Mouse (Mus musculus): Measurements from ENCODE around the gene Lrrc71. TPM values are rescaled to one million over a fixed set of nuclear protein-coding genes. Genes with fewer than 3 reads are reported as not detected.

Lrrc71 gene
- polyA plus RNA-seq, 1 experiment from 2014 or later, result 0.39 TPM

DNA sequence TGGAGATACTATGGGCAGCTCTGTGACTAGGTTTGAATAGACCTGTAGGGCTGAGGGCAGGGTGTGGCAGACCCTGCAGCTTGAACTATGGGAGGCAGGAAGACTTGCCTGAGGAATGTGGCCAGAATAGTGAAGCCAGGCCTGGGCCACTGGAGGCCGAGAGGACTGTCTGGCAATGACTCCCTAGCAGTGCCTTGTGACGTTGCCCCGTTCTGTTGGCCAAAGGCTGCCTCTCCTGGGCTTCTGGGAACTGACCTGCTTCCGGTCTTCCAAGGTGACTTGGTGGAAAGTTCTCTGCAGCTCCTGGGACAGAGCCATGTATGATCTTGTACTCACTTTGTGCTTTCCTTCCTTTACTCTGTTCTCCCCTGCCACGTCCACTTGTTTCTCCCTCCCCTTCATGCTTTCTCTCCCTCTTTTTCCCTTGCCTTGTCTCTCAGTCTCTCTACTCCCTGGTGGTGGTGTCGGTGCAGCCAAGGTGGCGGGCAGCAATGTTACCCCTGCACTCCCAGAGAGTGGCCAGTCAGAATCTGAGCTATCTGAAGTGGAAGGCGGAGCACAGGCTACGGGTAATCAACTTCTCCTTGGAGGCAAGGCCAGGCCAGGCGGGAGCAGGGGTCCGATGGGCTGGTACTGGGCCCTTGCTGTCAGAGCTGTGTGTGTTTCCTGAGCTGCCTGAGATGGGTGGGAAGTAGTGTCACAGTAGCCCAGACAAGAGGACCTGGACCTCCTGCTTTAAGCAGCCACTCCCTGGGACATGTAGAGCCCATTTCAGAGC lies 14.3 kb downstream of the Lrrc71 start:
- no peaks in the 10 kb centered on the region for H3K27me3 ChIP-seq (ENCODE audit: low read depth, poor library complexity, severe bottlenecking)
- WGBS, result 87% methylated on average over 11 of the region's 11 CpGs
- DNase-seq (ENCODE audit: low spot score), result no peak
- peaks cover 95% of the 10 kb centered on the region for H3K36me3 ChIP-seq
- no peaks in the 10 kb centered on the region for H3K4me1 ChIP-seq
- no peak overlapping the region for H3K27ac ChIP-seq (replicated peaks)
- H3K9me3 ChIP-seq (replicated peaks), result no peaks in the 10 kb centered on the region
- H3K4me3 ChIP-seq, result no peak overlapping the region

DNA sequence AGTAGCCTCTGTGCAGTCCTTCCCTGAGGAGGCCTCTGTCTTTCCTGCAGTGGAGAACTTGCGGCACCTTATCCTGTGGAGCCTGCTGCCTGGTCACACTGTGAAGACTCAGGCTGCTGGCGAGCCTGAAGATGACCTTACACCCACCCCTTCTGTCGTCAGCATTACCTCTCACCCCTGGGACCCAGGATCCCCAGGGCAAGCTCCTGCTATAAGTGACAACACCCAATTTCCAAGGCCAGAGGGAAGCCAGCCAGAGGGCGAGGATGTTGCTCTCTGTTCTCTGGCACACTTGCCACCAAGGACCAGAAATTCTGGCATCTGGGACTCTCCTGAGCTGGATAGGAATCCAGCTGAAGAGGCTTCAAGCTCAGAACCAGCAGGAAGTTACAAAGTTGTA lies 15.3 kb downstream of the Lrrc71 start:
- Histone ChIP-seq H3K4me1 (no peaks in the 10 kb centered on the region), H3K27ac (replicated peaks) (no peak overlapping the region), H3K4me3 (no peak overlapping the region), H3K9me3 (replicated peaks) (no peaks in the 10 kb centered on the region), H3K36me3 (peaks cover 96% of the 10 kb centered on the region), H3K27me3 (ENCODE audit: low read depth, poor library complexity, severe bottlenecking) (no peaks in the 10 kb centered on the region)
- no peak for DNase-seq (ENCODE audit: low spot score)
- 84% methylated on average over 4 of the region's 4 CpGs for WGBS

DNA sequence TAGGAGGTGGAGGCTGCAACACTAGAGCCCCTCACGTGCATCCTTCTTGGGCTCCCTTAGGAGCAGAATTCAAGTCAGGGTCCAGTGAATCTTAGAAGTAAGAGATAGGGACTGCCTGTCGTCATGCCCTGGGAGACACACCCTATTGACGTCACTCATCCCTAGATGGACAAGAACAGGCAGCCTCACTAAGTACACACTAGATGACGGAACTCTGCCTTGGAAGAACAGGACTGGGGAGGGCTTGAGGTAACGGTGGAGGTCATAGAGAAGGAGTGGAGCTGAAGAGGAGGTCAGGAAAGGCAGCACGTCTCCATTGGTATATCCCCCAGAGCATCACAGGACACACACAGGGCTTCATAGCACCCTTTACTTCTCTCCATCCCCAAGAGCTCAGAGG lies 19.7 kb downstream of the Lrrc71 start:
- H3K4me3 ChIP-seq, result no peak overlapping the region
- peaks cover 96% of the 10 kb centered on the region for H3K36me3 ChIP-seq
- H3K9me3 ChIP-seq (replicated peaks), result no peaks in the 10 kb centered on the region
- H3K27me3 ChIP-seq (ENCODE audit: low read depth, poor library complexity, severe bottlenecking), result no peaks in the 10 kb centered on the region
- 90% methylated on average over 6 of the region's 6 CpGs for WGBS
- no peak for DNase-seq (ENCODE audit: low spot score)
- no peak overlapping the region for H3K27ac ChIP-seq (replicated peaks)
- no peaks in the 10 kb centered on the region for H3K4me1 ChIP-seq

DNA sequence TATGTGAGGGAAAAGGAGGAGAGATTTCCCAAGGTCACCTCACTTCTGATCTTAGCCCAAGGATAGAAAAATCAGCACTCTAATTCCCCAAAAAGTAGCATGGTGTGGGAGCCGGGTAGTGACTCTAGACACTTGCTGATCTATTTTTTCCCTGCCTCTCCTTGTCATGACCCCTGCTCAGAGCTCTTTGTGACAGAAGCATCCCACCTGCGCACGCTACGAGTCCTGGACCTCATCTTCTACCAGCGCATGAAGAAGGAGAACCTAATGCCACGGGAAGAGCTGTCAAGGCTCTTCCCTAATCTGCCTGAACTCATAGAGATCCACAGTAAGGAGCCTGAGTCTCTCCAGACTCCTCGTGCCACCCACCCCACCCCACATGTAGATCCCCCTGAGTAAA lies 22.2 kb downstream of the Lrrc71 start:
- H3K27ac ChIP-seq (replicated peaks), result no peak overlapping the region
- H3K36me3 ChIP-seq, result peaks cover 98% of the 10 kb centered on the region
- H3K9me3 ChIP-seq (replicated peaks), result no peaks in the 10 kb centered on the region
- H3K4me3 ChIP-seq, result no peak overlapping the region
- 93% methylated on average over 7 of the region's 7 CpGs for WGBS
- no peaks in the 10 kb centered on the region for H3K27me3 ChIP-seq (ENCODE audit: low read depth, poor library complexity, severe bottlenecking)
- DNase-seq (ENCODE audit: low spot score), result no peak
- no peaks in the 10 kb centered on the region for H3K4me1 ChIP-seq

DNA sequence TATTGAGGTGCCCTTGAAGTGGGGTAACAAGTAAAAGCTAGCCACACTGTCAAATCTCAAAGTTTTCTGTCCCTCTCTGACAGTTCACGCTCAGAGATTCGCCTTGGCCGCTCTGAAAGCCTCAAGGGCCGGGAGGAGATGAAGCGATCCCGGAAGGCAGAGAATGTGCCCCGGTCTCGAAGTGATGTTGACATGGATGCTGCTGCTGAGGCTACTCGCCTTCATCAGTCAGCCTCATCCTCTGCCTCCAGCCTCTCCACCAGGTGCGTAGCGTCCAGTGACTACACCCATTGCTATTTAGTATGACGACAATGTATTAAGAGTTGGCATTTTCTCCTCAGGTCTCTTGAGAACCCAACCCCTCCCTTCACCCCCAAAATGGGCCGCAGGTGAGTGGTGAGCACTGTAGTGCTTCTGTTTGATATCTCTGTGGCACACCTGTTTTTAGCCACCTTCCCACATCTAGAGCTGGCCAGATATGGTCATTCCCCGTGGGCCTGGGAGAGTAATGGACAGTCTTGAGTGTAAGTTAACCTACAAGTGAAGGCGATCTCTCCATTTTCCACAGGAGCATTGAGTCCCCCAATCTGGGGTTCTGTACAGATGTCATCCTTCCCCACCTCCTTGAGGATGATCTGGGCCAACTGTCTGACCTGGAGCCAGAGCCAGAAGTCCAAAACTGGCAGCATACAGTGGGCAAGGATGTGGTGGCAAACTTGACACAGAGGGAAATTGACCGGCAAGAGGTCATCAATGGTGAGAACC lies 22.8 kb downstream of the Lrrc71 start:
- H3K36me3 ChIP-seq, result peaks cover 96% of the 10 kb centered on the region
- no peak overlapping the region for H3K4me3 ChIP-seq
- no peaks in the 10 kb centered on the region for H3K9me3 ChIP-seq (replicated peaks)
- H3K4me1 ChIP-seq, result no peaks in the 10 kb centered on the region
- no peaks in the 10 kb centered on the region for H3K27me3 ChIP-seq (ENCODE audit: low read depth, poor library complexity, severe bottlenecking)
- H3K27ac ChIP-seq (replicated peaks), result no peak overlapping the region
- no peak for DNase-seq (ENCODE audit: low spot score)
- WGBS, result 97% methylated on average over 16 of the region's 16 CpGs

DNA sequence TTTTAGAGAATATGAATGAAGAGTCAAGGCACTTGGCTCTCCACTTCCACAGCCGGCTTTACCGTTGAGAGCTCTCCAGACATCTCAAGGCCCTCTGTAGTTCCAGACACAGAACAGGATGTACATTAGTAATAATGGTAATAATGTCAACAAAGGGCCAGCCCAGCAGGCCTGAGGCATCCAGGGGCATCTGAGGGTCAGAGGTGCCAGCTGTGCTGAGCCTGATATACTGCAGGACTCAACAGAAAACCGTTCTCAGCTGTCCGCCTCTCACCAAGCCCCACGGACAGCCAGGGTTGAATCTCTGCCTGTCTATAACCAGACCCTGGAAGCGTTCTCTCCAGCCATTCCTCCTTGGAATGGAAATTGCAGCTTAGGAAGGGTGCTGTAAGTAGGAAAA lies 23.9 kb downstream of the Lrrc71 start:
- Histone ChIP-seq H3K9me3 (replicated peaks) (no peaks in the 10 kb centered on the region), H3K27me3 (ENCODE audit: low read depth, poor library complexity, severe bottlenecking) (no peaks in the 10 kb centered on the region), H3K27ac (replicated peaks) (no peak overlapping the region), H3K36me3 (peaks cover 93% of the 10 kb centered on the region), H3K4me3 (no peak overlapping the region), H3K4me1 (no peaks in the 10 kb centered on the region)
- DNase-seq (ENCODE audit: low spot score), result no peak
- 89% methylated on average over 6 of the region's 6 CpGs for WGBS

DNA sequence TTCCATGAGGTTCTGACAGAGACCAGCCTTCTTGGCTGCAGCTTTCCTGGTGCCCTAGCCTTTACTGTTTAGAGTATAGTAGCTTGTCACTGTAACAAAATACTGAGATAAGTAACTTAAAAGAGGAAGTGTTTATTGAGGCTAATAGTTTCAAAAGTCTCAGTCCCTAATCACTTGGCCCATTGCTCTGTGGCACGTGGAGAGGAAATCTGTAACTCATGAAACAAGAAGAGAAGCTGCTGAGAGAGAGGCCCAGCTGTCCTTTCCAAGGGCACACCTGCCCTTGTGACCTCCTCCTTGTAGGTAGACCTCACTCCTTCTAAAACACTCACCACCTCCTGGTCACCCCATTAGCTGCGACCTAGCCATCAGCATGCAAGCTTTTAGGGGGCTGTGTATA lies 29.9 kb downstream of the Lrrc71 start:
- Histone ChIP-seq H3K4me3 (no peak overlapping the region), H3K27me3 (ENCODE audit: low read depth, poor library complexity, severe bottlenecking) (no peaks in the 10 kb centered on the region), H3K27ac (replicated peaks) (no peak overlapping the region), H3K9me3 (replicated peaks) (no peaks in the 10 kb centered on the region), H3K36me3 (peaks cover 95% of the 10 kb centered on the region), H3K4me1 (no peaks in the 10 kb centered on the region)
- WGBS, result 87% methylated on average over 2 of the region's 2 CpGs
- DNase-seq (ENCODE audit: low spot score), result no peak

Other genes starting within 250 kb of the Lrrc71 start
- 9.8 and 11.8 TPM in 2 replicates for gene Etv3, start 223.2 kb downstream of the Lrrc71 start, polyA plus RNA-seq (2016; fragmentation: Nextera tagmentation; extraction: Ambion mirVana)
- 12.9 and 15.5 TPM in 2 replicates for gene Arhgef11, start 131.1 kb downstream of the Lrrc71 start, polyA plus RNA-seq (2016; fragmentation: Nextera tagmentation; extraction: Ambion mirVana)
- gene Ntrk1, start 46.5 kb upstream of the Lrrc71 start, polyA plus RNA-seq (2016; fragmentation: Nextera tagmentation; extraction: Ambion mirVana), result 4.9 and 5.1 TPM in 2 replicates
- gene Insrr, start 48.3 kb upstream of the Lrrc71 start, polyA plus RNA-seq (2016; fragmentation: Nextera tagmentation; extraction: Ambion mirVana), result 0.78 and 0.89 TPM in 2 replicates
- gene Pear1, start 75.7 kb upstream of the Lrrc71 start, polyA plus RNA-seq (2016; fragmentation: Nextera tagmentation; extraction: Ambion mirVana), result 12.3 and 14.7 TPM in 2 replicates
- 0.06 and 0.11 TPM in 2 replicates for gene Sh2d2a, start 98.1 kb upstream of the Lrrc71 start, polyA plus RNA-seq (2016; fragmentation: Nextera tagmentation; extraction: Ambion mirVana)
- 18.6 and 19.1 TPM in 2 replicates for gene Prcc, start 137.0 kb upstream of the Lrrc71 start, polyA plus RNA-seq (2016; fragmentation: Nextera tagmentation; extraction: Ambion mirVana)
- gene Hdgf, start 157.7 kb upstream of the Lrrc71 start, polyA plus RNA-seq (2016; fragmentation: Nextera tagmentation; extraction: Ambion mirVana), result 176 and 213 TPM in 2 replicates
- gene Mrpl24, start 170.9 kb upstream of the Lrrc71 start, polyA plus RNA-seq (2016; fragmentation: Nextera tagmentation; extraction: Ambion mirVana), result 78.3 and 81.6 TPM in 2 replicates
- gene Isg20l2, start 181.7 kb upstream of the Lrrc71 start, polyA plus RNA-seq (2016; fragmentation: Nextera tagmentation; extraction: Ambion mirVana), result 81.6 and 81.9 TPM in 2 replicates
- 18.6 and 21.6 TPM in 2 replicates for gene Rrnad1, start 182.1 kb upstream of the Lrrc71 start, polyA plus RNA-seq (2016; fragmentation: Nextera tagmentation; extraction: Ambion mirVana)
- gene Crabp2, start 200.0 kb upstream of the Lrrc71 start, polyA plus RNA-seq (2016; fragmentation: Nextera tagmentation; extraction: Ambion mirVana), result 562 and 684 TPM in 2 replicates
- 125 and 158 TPM in 2 replicates for gene Nes, start 222.5 kb upstream of the Lrrc71 start, polyA plus RNA-seq (2016; fragmentation: Nextera tagmentation; extraction: Ambion mirVana)

All from midbrain, embryonic 10.5 days (tissue).